Mouse (Mus musculus) kidney, embryonic 14.5 days (tissue): ENCODE measurements around the gene Rin3. TPM values are rescaled to one million over a fixed set of nuclear protein-coding genes. Genes with fewer than 3 reads are reported as not detected.

Experiments
- ATAC-seq: fragments of 200-750 bp; cut with Nextera tagmentation; 2 replicates; pipeline ENCODE4 v1.8.0; 2017; ENCODE audit warnings: moderate number of reproducible peaks, mild to moderate bottlenecking, moderate TSS enrichment, moderate library complexity; ENCODE audit not compliant: low FRiP score, low TSS enrichment
- H3K27ac ChIP-seq: fragments of 300-500 bp; sonication (generic); 2 replicates; pipeline ENCODE4 v1.5.1; 2014; ENCODE audit warnings: low read depth, mild to moderate bottlenecking, low read length, moderate library complexity, mixed read lengths
- H3K27me3 ChIP-seq: fragments of 300-500 bp; sonication (generic); 2 replicates; pipeline ENCODE4 v1.6.1; 2014; ENCODE audit warnings: mild to moderate bottlenecking, low read length; ENCODE audit not compliant: control insufficient read depth, insufficient read depth
- H3K36me3 ChIP-seq: fragments of 300-500 bp; sonication (generic); 2 replicates; pipeline ENCODE4 v1.6.1; 2014; ENCODE audit warnings: low read length, mixed read lengths; ENCODE audit not compliant: control insufficient read depth, insufficient read depth
- H3K4me1 ChIP-seq: fragments of 300-500 bp; sonication (generic); 2 replicates; pipeline ENCODE4 v1.6.1; 2014; ENCODE audit warnings: low read length, mixed read lengths; ENCODE audit not compliant: control insufficient read depth, insufficient read depth
- H3K4me2 ChIP-seq: fragments of 300-500 bp; sonication (generic); replicated peaks from 2 replicates; pipeline ENCODE4 v1.6.1; 2014; ENCODE audit warnings: low read depth, mild to moderate bottlenecking, low read length
- H3K4me3 ChIP-seq: fragments of 300-500 bp; sonication (generic); 2 replicates; pipeline ENCODE4 v1.5.1; 2014; ENCODE audit warnings: mild to moderate bottlenecking, low read length
- H3K9ac ChIP-seq: fragments of 300-500 bp; sonication (generic); 2 replicates; pipeline ENCODE4 v1.6.1; 2014; ENCODE audit warnings: low read depth, mild to moderate bottlenecking, low read length, moderate library complexity
- H3K9me3 ChIP-seq: fragments of 300-500 bp; sonication (generic); 2 replicates; pipeline ENCODE4 v1.6.1; 2016; ENCODE audit warnings: low read length; ENCODE audit not compliant: control insufficient read depth
- WGBS: fragments of 180-500 bp; shearing (Covaris S2); extraction: QIAGEN DNeasy Blood & Tissue Kit; methylation state at CpG from one replicate; pipeline ENCODE4 v1.1.7; 2014; 5-methylcytosine and 5-hydroxymethylcytosine counted together
- polyA plus RNA-seq: library from polyadenylated mRNA; unstranded; fragments of >200 nt; fragmentation: Nextera tagmentation; extraction: Ambion mirVana; gene quantifications from 2 replicates; pipeline ENCODE4 v1.2.1, GENCODE M21; 2014

The Rin3 gene
- polyA plus RNA-seq, 1 experiment from 2014 or later, result 9.2 TPM

DNA sequence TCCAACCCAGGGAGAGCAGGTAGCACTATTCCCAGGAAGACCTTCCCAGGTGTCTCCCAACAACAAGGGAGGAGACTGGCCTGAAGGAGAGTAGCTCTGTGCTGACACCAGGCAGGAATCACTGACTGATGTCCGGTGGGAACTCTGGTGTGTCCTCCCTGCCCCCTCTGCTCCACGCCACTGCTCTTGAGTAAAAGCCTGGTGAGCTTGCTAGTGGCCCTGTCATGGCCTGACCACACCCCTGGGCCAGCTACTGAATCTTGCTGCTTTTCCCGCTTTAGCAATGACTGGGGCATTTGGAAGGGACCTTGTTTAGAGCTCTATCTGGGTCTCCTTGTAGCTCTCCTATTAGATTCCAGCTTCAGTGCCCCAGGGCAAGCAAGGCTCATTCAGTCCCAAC, 59.8 kb downstream of the Rin3 start:
- ATAC-seq, result peak; percentile 68; the same call in 1 of the 2 replicates
- 52% methylated on average over 3 of the region's 3 CpGs for WGBS
- H3K36me3 ChIP-seq, result peaks cover 2% of the 10 kb centered on the region; the same call in 1 of the 2 replicates

DNA sequence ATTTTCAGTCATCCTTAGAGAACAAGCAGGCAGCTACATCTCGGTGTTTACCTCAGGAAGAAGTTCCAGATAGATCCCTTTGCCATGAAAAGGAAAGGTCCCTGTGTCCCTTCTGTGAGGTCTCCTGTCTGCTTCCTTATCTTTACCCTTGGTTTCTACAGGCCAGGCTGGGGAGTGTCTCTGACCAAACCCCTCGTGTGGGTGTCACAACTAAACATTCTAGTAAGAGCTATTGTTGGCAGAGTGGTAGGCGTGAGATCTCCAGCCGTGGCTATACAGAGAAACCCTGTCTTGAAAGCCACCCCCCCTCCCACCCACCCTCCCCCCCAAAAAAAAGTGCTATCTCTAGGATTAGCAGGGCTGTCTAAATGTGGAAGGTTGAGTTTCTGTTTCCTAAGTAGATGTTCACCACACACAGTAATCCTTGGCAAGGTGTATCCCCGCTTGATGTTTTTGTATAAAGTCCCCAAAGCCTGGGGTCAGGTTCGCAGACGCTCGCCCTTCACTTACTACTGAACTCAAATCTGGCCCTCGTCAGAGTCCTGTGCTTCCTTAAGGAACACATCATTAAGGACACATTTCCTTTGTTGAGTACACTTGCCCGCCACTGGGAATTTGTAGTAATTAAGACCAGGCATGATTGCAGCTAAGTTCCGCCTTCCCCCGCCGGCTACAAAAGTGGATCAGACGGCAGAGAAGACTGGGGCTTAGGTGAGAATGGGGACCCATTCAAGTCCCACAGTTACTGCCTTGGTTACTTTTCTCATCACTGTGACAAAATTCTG, 62.4 kb downstream of the Rin3 start:
- no peak for ATAC-seq
- Histone ChIP-seq H3K36me3 (peaks cover 2% of the 10 kb centered on the region; the same call in 1 of the 2 replicates), H3K27me3 (no peaks in the 10 kb centered on the region), H3K4me1 (no peaks in the 10 kb centered on the region), H3K9me3 (no peaks in the 10 kb centered on the region), H3K27ac (no peak overlapping the region), H3K4me3 (no peak overlapping the region), H3K9ac (no peak overlapping the region), H3K4me2 (no peak overlapping the region)
- 64% methylated on average over 14 of the region's 14 CpGs for WGBS

More for the DNA sequence above, 59.8 kb downstream of the Rin3 start:
- H3K4me3 ChIP-seq, result no peak overlapping the region
- H3K9me3 ChIP-seq, result no peaks in the 10 kb centered on the region
- H3K27me3 ChIP-seq, result no peaks in the 10 kb centered on the region
- H3K9ac ChIP-seq, result no peak overlapping the region
- no peaks in the 10 kb centered on the region for H3K4me1 ChIP-seq
- H3K4me2 ChIP-seq, result no peak overlapping the region
- no peak overlapping the region for H3K27ac ChIP-seq

GRCm38 (mm10) chr12:102346507-102346906, 63.7 kb downstream of the Rin3 start:
- no peak overlapping the region for H3K4me3 ChIP-seq
- no peaks in the 10 kb centered on the region for H3K27me3 ChIP-seq
- no peak overlapping the region for H3K27ac ChIP-seq
- 14% methylated on average over 1 of the region's 1 CpGs for WGBS
- no peaks in the 10 kb centered on the region for H3K9me3 ChIP-seq
- no peak overlapping the region for H3K9ac ChIP-seq
- H3K4me2 ChIP-seq, result no peak overlapping the region
- H3K4me1 ChIP-seq, result no peaks in the 10 kb centered on the region
- H3K36me3 ChIP-seq, result no peaks in the 10 kb centered on the region
- no peak for ATAC-seq

- H3K36me3 ChIP-seq, result peaks cover 5% of the 10 kb centered on the region
- H3K4me3 ChIP-seq, result no peak overlapping the region
- no peaks in the 10 kb centered on the region for H3K4me1 ChIP-seq
- H3K9ac ChIP-seq, result no peak overlapping the region
- H3K27me3 ChIP-seq, result no peaks in the 10 kb centered on the region
- no peak for ATAC-seq
- 93% methylated on average over 6 of the region's 6 CpGs for WGBS
- H3K27ac ChIP-seq, result no peak overlapping the region
- no peaks in the 10 kb centered on the region for H3K9me3 ChIP-seq
- H3K4me2 ChIP-seq, result no peak overlapping the region
These were observed 65.6 kb downstream of the Rin3 start for GRCm38 (mm10) chr12:102348447-102348846.

DNA sequence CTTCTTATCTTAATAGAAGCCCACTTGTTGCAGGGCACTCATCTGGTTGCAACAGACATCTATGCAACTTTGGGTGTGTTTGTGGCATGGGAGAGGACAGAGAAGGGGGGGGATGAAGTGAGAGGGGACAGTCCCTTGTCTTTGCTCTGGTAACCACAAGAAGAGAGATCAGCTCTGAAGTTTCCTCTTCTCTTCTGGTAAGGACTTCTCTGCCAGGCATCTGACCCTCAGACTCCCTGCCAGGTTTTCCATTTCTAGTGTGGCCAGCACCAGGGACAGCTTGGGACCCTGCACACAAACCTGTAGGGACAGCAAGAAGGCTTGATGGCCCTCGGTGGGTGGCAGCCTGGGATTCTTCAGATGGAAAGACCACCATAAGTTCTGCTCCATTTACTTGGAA, 68.1 kb downstream of the Rin3 start:
- H3K9me3 ChIP-seq, result no peaks in the 10 kb centered on the region
- WGBS, result 96% methylated on average over 1 of the region's 1 CpGs
- no peak for ATAC-seq
- H3K4me1 ChIP-seq, result no peaks in the 10 kb centered on the region
- no peak overlapping the region for H3K4me3 ChIP-seq
- no peak overlapping the region for H3K27ac ChIP-seq
- no peak overlapping the region for H3K4me2 ChIP-seq
- H3K9ac ChIP-seq, result no peak overlapping the region
- H3K27me3 ChIP-seq, result no peaks in the 10 kb centered on the region
- H3K36me3 ChIP-seq, result peaks cover 5% of the 10 kb centered on the region

- 83% methylated on average over 10 of the region's 10 CpGs for WGBS
- Histone ChIP-seq H3K9ac (no peak overlapping the region), H3K27ac (no peak overlapping the region), H3K4me2 (no peak overlapping the region), H3K9me3 (no peaks in the 10 kb centered on the region), H3K4me3 (no peak overlapping the region), H3K36me3 (peaks cover 5% of the 10 kb centered on the region), H3K4me1 (no peaks in the 10 kb centered on the region), H3K27me3 (no peaks in the 10 kb centered on the region)
- ATAC-seq, result no peak
These were observed 71.5 kb downstream of the Rin3 start for GRCm38 (mm10) chr12:102354126-102354984.

- Histone ChIP-seq H3K4me2 (no peak overlapping the region), H3K4me3 (no peak overlapping the region), H3K9ac (no peak overlapping the region), H3K9me3 (no peaks in the 10 kb centered on the region), H3K27me3 (no peaks in the 10 kb centered on the region), H3K27ac (no peak overlapping the region), H3K4me1 (no peaks in the 10 kb centered on the region), H3K36me3 (peaks cover 5% of the 10 kb centered on the region)
- ATAC-seq, result no peak
These were observed 72.9 kb downstream of the Rin3 start for GRCm38 (mm10) chr12:102355784-102356183.

GRCm38 (mm10) chr12:102356781-102357180, 73.9 kb downstream of the Rin3 start:
- Histone ChIP-seq H3K4me2 (no peak overlapping the region), H3K4me3 (no peak overlapping the region), H3K4me1 (no peaks in the 10 kb centered on the region), H3K27ac (no peak overlapping the region), H3K9me3 (no peaks in the 10 kb centered on the region), H3K27me3 (no peaks in the 10 kb centered on the region), H3K36me3 (peaks cover 5% of the 10 kb centered on the region), H3K9ac (no peak overlapping the region)
- no peak for ATAC-seq
- WGBS, result 87% methylated on average over 1 of the region's 1 CpGs

DNA sequence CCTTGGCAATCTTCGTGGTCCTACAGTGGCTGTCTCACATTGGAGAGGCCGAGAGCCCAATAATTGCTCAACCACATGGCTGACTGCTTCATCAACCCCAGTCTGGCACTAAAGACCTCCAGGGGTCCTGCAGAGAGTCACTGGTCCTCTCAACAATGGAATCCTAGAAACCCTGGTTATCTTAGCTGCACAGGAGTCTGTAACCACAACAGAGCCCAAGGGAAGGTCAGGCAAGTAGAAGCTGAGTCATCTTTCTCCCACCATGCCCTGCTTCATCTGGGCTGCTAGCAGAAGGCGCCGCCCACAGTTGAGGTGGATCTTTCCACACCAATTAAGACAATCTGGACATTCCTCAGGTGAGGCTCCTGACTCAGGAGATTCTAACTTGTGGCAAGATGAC, 76.5 kb downstream of the Rin3 start:
- Histone ChIP-seq H3K27me3 (no peaks in the 10 kb centered on the region), H3K27ac (no peak overlapping the region), H3K36me3 (peaks cover 4% of the 10 kb centered on the region; the same call in 1 of the 2 replicates), H3K4me1 (no peaks in the 10 kb centered on the region), H3K4me2 (no peak overlapping the region), H3K9ac (no peak overlapping the region), H3K9me3 (no peaks in the 10 kb centered on the region), H3K4me3 (no peak overlapping the region)
- no peak for ATAC-seq
- WGBS, result 96% methylated on average over 4 of the region's 4 CpGs
